Comparison of ENCODE assay signal across 12 mouse cellular contexts in the genomic region with DNA sequence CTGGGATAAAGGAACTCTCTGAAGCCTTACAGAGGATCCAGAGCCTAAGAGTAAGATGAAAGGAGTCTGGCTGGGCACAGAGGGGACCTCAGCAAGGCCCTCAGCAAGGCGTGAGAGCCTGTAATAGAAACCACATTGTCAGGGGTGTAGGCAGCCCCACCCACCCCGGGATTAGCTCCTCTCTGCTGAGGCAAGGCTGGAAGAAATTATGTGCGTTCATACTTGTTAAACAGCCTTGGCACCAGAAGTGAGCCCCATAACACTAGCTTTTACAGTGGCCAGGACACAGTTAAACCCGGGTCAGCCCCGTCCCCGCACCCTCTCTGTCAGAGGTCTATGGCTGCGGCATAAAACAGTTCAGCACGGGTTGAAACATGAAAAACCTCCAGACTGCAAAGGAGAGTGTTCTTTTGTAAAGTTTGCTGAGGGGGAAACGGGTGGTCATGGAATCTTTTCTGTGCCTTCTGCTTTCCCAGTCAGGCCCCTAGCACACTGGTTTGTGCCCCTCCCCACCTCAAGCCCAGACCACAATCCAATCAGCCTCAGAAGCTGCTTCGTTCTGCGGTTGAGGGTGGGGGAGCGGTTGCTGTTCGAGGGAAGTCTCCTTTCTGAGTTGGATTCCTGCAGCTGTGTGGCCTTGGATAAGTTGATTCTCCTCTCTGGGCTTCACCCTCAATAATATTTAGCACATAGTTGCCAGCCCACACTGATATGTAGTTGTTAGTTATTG.
DNase-seq lines count a peak whose midpoint lies in the region; ATAC-seq lines count a peak whose summit lies in the region.
"Had no signal": no experiment of that assay in that cellular context is flagged by ENCODE, and none has a peak within 500 bp of the region (broad histone marks: within the 10 kb centered on the region; RNA-seq: fewer than 3 reads in every experiment).

No protein-coding gene starts in this region.

- H3K4me1 ChIP-seq in heart, embryonic 12.5 days (replicated peaks): peaks cover 76% of the 10 kb centered on the region
- H3K4me1 ChIP-seq in midbrain, embryonic 11.5 days (ENCODE audit: control insufficient read depth, insufficient read depth, low read length): peaks cover 38% of the 10 kb centered on the region
- peaks cover 31% of the 10 kb centered on the region for H3K4me1 ChIP-seq in midbrain, embryonic 15.5 days
- peaks cover 32% of the 10 kb centered on the region for H3K4me1 ChIP-seq in embryonic facial prominence, embryonic 11.5 days (ENCODE audit: control insufficient read depth, insufficient read depth, low read length)

- peak overlapping the region; percentile 27; the same call in 1 of the 2 replicates for H3K9ac ChIP-seq in heart, embryonic 12.5 days
- H3K9ac ChIP-seq in midbrain, embryonic 11.5 days (ENCODE audit: low read length): no peak overlapping the region
- H3K9ac ChIP-seq in midbrain, embryonic 15.5 days: no peak overlapping the region
- peak overlapping the region; percentile 32; the same call in 1 of the 2 replicates for H3K9ac ChIP-seq in embryonic facial prominence, embryonic 11.5 days (replicated peaks; ENCODE audit: low read length)
- H3K9ac ChIP-seq: hindbrain, embryonic 13.5 days had no signal

- no peak overlapping the region for H3K4me3 ChIP-seq in heart, embryonic 12.5 days
- no peak overlapping the region for H3K4me3 ChIP-seq in midbrain, embryonic 11.5 days (ENCODE audit: low read depth, low read length)
- H3K4me3 ChIP-seq in midbrain, embryonic 15.5 days: no peak overlapping the region
- H3K4me3 ChIP-seq in embryonic facial prominence, embryonic 11.5 days (ENCODE audit: low read depth, low read length): no peak overlapping the region
- H3K4me3 ChIP-seq: hindbrain, embryonic 13.5 days had no signal

- H3K27me3 ChIP-seq in heart, embryonic 12.5 days (replicated peaks): peaks cover 62% of the 10 kb centered on the region
- H3K27me3 ChIP-seq in midbrain, embryonic 11.5 days (ENCODE audit: control insufficient read depth, insufficient read depth, low read length): peaks cover 6% of the 10 kb centered on the region; the same call in 1 of the 2 replicates
- peaks cover 8% of the 10 kb centered on the region; the same call in 1 of the 2 replicates for H3K27me3 ChIP-seq in midbrain, embryonic 15.5 days (replicated peaks)
- H3K27me3 ChIP-seq in embryonic facial prominence, embryonic 11.5 days (ENCODE audit: control insufficient read depth, insufficient read depth, low read length): no peaks in the 10 kb centered on the region

- H3K9me3 ChIP-seq in heart, embryonic 12.5 days (replicated peaks): no peaks in the 10 kb centered on the region
- no peaks in the 10 kb centered on the region for H3K9me3 ChIP-seq in midbrain, embryonic 11.5 days (ENCODE audit: control insufficient read depth, low read length)
- no peaks in the 10 kb centered on the region for H3K9me3 ChIP-seq in midbrain, embryonic 15.5 days
- no peaks in the 10 kb centered on the region for H3K9me3 ChIP-seq in embryonic facial prominence, embryonic 11.5 days (replicated peaks; ENCODE audit: control insufficient read depth, low read length)
- H3K9me3 ChIP-seq: hindbrain, embryonic 13.5 days had no signal

- DNase-seq in heart, adult 18-20 months: no peak
- DNase-seq in midbrain, embryonic 11.5 days (ENCODE audit: low spot score, missing footprints): peak; percentile 94
- DNase-seq in embryonic facial prominence, embryonic 11.5 days (ENCODE audit: low spot score): peak; percentile 89
- DNase-seq in mesoderm, embryonic 11.5 days (ENCODE audit: low read depth, low spot score): peak; percentile 56
- DNase-seq in retina, postnatal 1 day: no peak
- no peak for DNase-seq in testis, postnatal 10 days (ENCODE audit: low spot score)
- DNase-seq: cerebellum, adult 18-20 months had no signal

- 0 out of 2 replicates have a peak overlapping the region, but pooled peaks have one; percentile 5 for H3K4me2 ChIP-seq in heart, embryonic 12.5 days
- no peak overlapping the region for H3K4me2 ChIP-seq in midbrain, embryonic 11.5 days
- no peak overlapping the region for H3K4me2 ChIP-seq in midbrain, embryonic 15.5 days
- no peak overlapping the region; the same call in 1 of the 2 replicates for H3K4me2 ChIP-seq in embryonic facial prominence, embryonic 11.5 days (ENCODE audit: low read depth, low read length)
- H3K4me2 ChIP-seq: hindbrain, embryonic 13.5 days had no signal

- no peak for ATAC-seq in heart, embryonic 12.5 days (ENCODE audit: insufficient number of reproducible peaks, low FRiP score)
- ATAC-seq in midbrain, embryonic 11.5 days (ENCODE audit: low FRiP score): no peak
- ATAC-seq in midbrain, embryonic 15.5 days (replicated peaks): no peak
- ATAC-seq in embryonic facial prominence, embryonic 11.5 days (replicated peaks; ENCODE audit: insufficient number of reproducible peaks, low FRiP score, low TSS enrichment, low read depth): peak; percentile 61
- ATAC-seq: CD4-positive, CD25-positive, alpha-beta regulatory T cell, adult 4 months had no signal

- no peaks in the 10 kb centered on the region for H3K36me3 ChIP-seq in heart, embryonic 12.5 days
- H3K36me3 ChIP-seq in midbrain, embryonic 11.5 days (ENCODE audit: control insufficient read depth, insufficient read depth, low read length): no peaks in the 10 kb centered on the region
- H3K36me3 ChIP-seq in midbrain, embryonic 15.5 days (replicated peaks): no peaks in the 10 kb centered on the region
- no peaks in the 10 kb centered on the region for H3K36me3 ChIP-seq in embryonic facial prominence, embryonic 11.5 days (replicated peaks; ENCODE audit: control insufficient read depth, insufficient read depth, low read depth, low read length)
- H3K36me3 ChIP-seq: hindbrain, embryonic 13.5 days had no signal

- H3K27ac ChIP-seq in heart, embryonic 12.5 days (ENCODE audit: poor library complexity, severe bottlenecking): peak overlapping the region; percentile 40; the same call in 1 of the 2 replicates
- H3K27ac ChIP-seq in midbrain, embryonic 11.5 days (ENCODE audit: low read depth, low read length): no peak overlapping the region
- no peak overlapping the region for H3K27ac ChIP-seq in midbrain, embryonic 15.5 days
- peak overlapping the region; percentile 89 for H3K27ac ChIP-seq in embryonic facial prominence, embryonic 11.5 days (replicated peaks; ENCODE audit: low read depth, low read length)
- H3K27ac ChIP-seq: hindbrain, embryonic 13.5 days; macrophage had no signal

- WGBS in heart, embryonic 12.5 days: 22% methylated on average over 13 of the region's 13 CpGs
- 4% methylated on average over 13 of the region's 13 CpGs for WGBS in midbrain, embryonic 11.5 days
- WGBS in midbrain, embryonic 15.5 days: 13% methylated on average over 13 of the region's 13 CpGs
- 4% methylated on average over 13 of the region's 13 CpGs for WGBS in embryonic facial prominence, embryonic 11.5 days

Comparison
In these comparisons a context has a peak if more than half of its experiments do, and no peak if none do; other contexts are left out.
1. H3K27ac ChIP-seq: peak in heart, embryonic 12.5 days (single experiment) and embryonic facial prominence, embryonic 11.5 days (single experiment); none in midbrain, embryonic 11.5 days (single experiment) and midbrain, embryonic 15.5 days (single experiment).
2. H3K9ac ChIP-seq: peak in heart, embryonic 12.5 days (single experiment) and embryonic facial prominence, embryonic 11.5 days (single experiment); none in midbrain, embryonic 11.5 days (single experiment) and midbrain, embryonic 15.5 days (single experiment).
3. DNase-seq: peak in midbrain, embryonic 11.5 days (single experiment), embryonic facial prominence, embryonic 11.5 days (single experiment) and mesoderm, embryonic 11.5 days (single experiment); none in heart, adult 18-20 months (0 of 2), retina, postnatal 1 day (single experiment) and testis, postnatal 10 days (single experiment).